Mouse (Mus musculus) heart, adult 2 months (tissue): ENCODE data around the gene Pcdh15. TPM values are rescaled to one million over a fixed set of nuclear protein-coding genes. Genes with fewer than 3 reads are reported as not detected.

Source experiments
- DNase-seq, 2 experiments: peaks; one replicate each; pipeline ENCODE4 v3.0.0; 2021
- H3K27ac ChIP-seq: fragments of 200-600 bp; 2 replicates; pipeline ENCODE4 v1.8.1; 2022
- H3K27me3 ChIP-seq: fragments of 200-500 bp; 2 replicates; pipeline ENCODE4 v1.6.1; 2012; ENCODE audit warnings: mild to moderate bottlenecking, low read length, inconsistent platforms, mixed read lengths; ENCODE audit not compliant: control insufficient read depth, insufficient read depth
- H3K36me3 ChIP-seq: fragments of 200-500 bp; 2 replicates; pipeline ENCODE4 v1.6.1; 2012; ENCODE audit warnings: low read length, inconsistent platforms; ENCODE audit not compliant: control insufficient read depth, insufficient read depth
- H3K4me1 ChIP-seq: fragments of 200-500 bp; 2 replicates; pipeline ENCODE4 v1.6.1; 2011; ENCODE audit warnings: low read length; ENCODE audit not compliant: control insufficient read depth, insufficient read depth
- H3K4me3 ChIP-seq: fragments of 200-600 bp; 2 replicates; pipeline ENCODE4 v1.8.1; 2022
- H3K79me2 ChIP-seq: fragments of 200-500 bp; replicated peaks from 2 replicates; pipeline ENCODE4 v1.6.1; 2012; ENCODE audit warnings: mild to moderate bottlenecking, inconsistent platforms, low read length, moderate library complexity, mixed read lengths; ENCODE audit not compliant: control insufficient read depth, insufficient read depth
- H3K9ac ChIP-seq: fragments of 200-500 bp; 2 replicates; pipeline ENCODE4 v1.6.1; 2012; ENCODE audit warnings: low read depth, mild to moderate bottlenecking, control low read depth, inconsistent platforms, low read length, mixed read lengths
- CTCF ChIP-seq: fragments of 200-600 bp; IDR thresholded peaks from 2 replicates; pipeline ENCODE4 v1.8.1; 2022; ENCODE audit warnings: antibody characterized with exemption, mild to moderate bottlenecking, moderate library complexity
- EP300 ChIP-seq: fragments of 200-500 bp; IDR thresholded peaks from 2 replicates; pipeline ENCODE4 v1.6.1; 2011; ENCODE audit warnings: low read depth, low read length, control low read depth; ENCODE audit not compliant: insufficient read depth
- POLR2A ChIP-seq: fragments of 200-500 bp; IDR thresholded peaks from 2 replicates; pipeline ENCODE4 v1.6.1; 2011; ENCODE audit warnings: mild to moderate bottlenecking, low read depth, low read length, control low read depth; ENCODE audit not compliant: insufficient read depth
- WGBS: fragments of 180-500 bp; shearing (Covaris S2); methylation state at CpG from one replicate; pipeline ENCODE4 v1.1.7; 2018; 5-methylcytosine and 5-hydroxymethylcytosine counted together
- intact Hi-C: fragments of 180-260 bp; cut with DNase I; formaldehyde crosslinking; loops from one replicate; pipeline ENCODE4 v1.15.1; 2025
- polyA plus RNA-seq: library from polyadenylated mRNA; depleted of rRNA; stranded (reverse); fragments of >200 nt; gene quantifications from 2 replicates; pipeline ENCODE4 v1.2.3, GENCODE M21; 2012
- total RNA-seq, 2 experiments: library from RNA; stranded (reverse); gene quantifications; 2 replicates each; pipeline ENCODE4 v1.2.3; 2021

The Pcdh15 gene
- total and polyA plus RNA-seq, 3 experiments: 0.61 to 0.89 (median 0.68) TPM

GRCm38 (mm10) chr10:74129192-74129591 is 1030.0 kb downstream of the Pcdh15 start:
- no peak overlapping the region for H3K9ac ChIP-seq
- TF ChIP-seq POLR2A (no peak), EP300 (no peak), CTCF (no peak)
- H3K27me3 ChIP-seq: no peaks in the 10 kb centered on the region
- H3K27ac ChIP-seq: no peak overlapping the region
- no peaks in the 10 kb centered on the region for H3K79me2 ChIP-seq
- H3K4me1 ChIP-seq: no peaks in the 10 kb centered on the region
- no peak for DNase-seq
- intact Hi-C loops: no loop called here
- H3K36me3 ChIP-seq: no peaks in the 10 kb centered on the region
- no peak overlapping the region for H3K4me3 ChIP-seq
- 68% methylated on average over 3 of the region's 3 CpGs for WGBS

- TF ChIP-seq EP300 (no peak), POLR2A (no peak), CTCF (no peak)
- DNase-seq: no peak
- Histone ChIP-seq H3K4me3 (no peak overlapping the region), H3K27ac (no peak overlapping the region), H3K4me1 (no peaks in the 10 kb centered on the region), H3K27me3 (no peaks in the 10 kb centered on the region), H3K36me3 (no peaks in the 10 kb centered on the region), H3K9ac (no peak overlapping the region), H3K79me2 (no peaks in the 10 kb centered on the region)
- intact Hi-C loops: no loop called here
Observed at GRCm38 (mm10) chr10:74129665-74130064, 1030.5 kb downstream of the Pcdh15 start.

GRCm38 (mm10) chr10:74130805-74131204 is 1031.7 kb downstream of the Pcdh15 start:
- H3K9ac ChIP-seq: no peak overlapping the region

GRCm38 (mm10) chr10:74147966-74148365 is 1048.8 kb downstream of the Pcdh15 start:
- H3K4me1 ChIP-seq: no peaks in the 10 kb centered on the region
- no peak overlapping the region for H3K4me3 ChIP-seq
- TF ChIP-seq POLR2A (no peak), CTCF (no peak), EP300 (no peak)
- H3K36me3 ChIP-seq: no peaks in the 10 kb centered on the region
- H3K79me2 ChIP-seq: no peaks in the 10 kb centered on the region
- H3K9ac ChIP-seq: no peak overlapping the region
- no peak overlapping the region for H3K27ac ChIP-seq
- intact Hi-C loops: no loop called here
- H3K27me3 ChIP-seq: no peaks in the 10 kb centered on the region
- no peak for DNase-seq

More at GRCm38 (mm10) chr10:74130805-74131204, 1031.7 kb downstream of the Pcdh15 start:
- H3K4me1 ChIP-seq: no peaks in the 10 kb centered on the region
- no peak overlapping the region for H3K4me3 ChIP-seq
- TF ChIP-seq POLR2A: no peak
- no peak for TF ChIP-seq CTCF
- TF ChIP-seq EP300: no peak
- H3K79me2 ChIP-seq: no peaks in the 10 kb centered on the region
- no peak overlapping the region for H3K27ac ChIP-seq
- intact Hi-C loops: no loop called here
- DNase-seq: no peak
- no peaks in the 10 kb centered on the region for H3K36me3 ChIP-seq
- 78% methylated on average over 3 of the region's 3 CpGs for WGBS
- H3K27me3 ChIP-seq: no peaks in the 10 kb centered on the region

- 54% methylated on average over 3 of the region's 3 CpGs for WGBS
- TF ChIP-seq CTCF: no peak
- TF ChIP-seq POLR2A: no peak
- no peak for TF ChIP-seq EP300
Observed at GRCm38 (mm10) chr10:74181921-74182320, 1082.8 kb downstream of the Pcdh15 start.

GRCm38 (mm10) chr10:74203650-74204049 is 1104.5 kb downstream of the Pcdh15 start:
- DNase-seq: no peak

More at GRCm38 (mm10) chr10:74181921-74182320, 1082.8 kb downstream of the Pcdh15 start:
- Histone ChIP-seq H3K79me2 (no peaks in the 10 kb centered on the region), H3K27me3 (no peaks in the 10 kb centered on the region), H3K36me3 (no peaks in the 10 kb centered on the region), H3K4me1 (no peaks in the 10 kb centered on the region), H3K4me3 (no peak overlapping the region), H3K27ac (no peak overlapping the region), H3K9ac (no peak overlapping the region)
- DNase-seq: no peak
- intact Hi-C loops: no loop called here

GRCm38 (mm10) chr10:74217268-74217667 is 1118.1 kb downstream of the Pcdh15 start:
- 23% methylated on average over 1 of the region's 1 CpGs for WGBS
- intact Hi-C loops: no loop called here
- no peaks in the 10 kb centered on the region for H3K4me1 ChIP-seq
- H3K79me2 ChIP-seq: no peaks in the 10 kb centered on the region
- TF ChIP-seq CTCF (peak; percentile 47), EP300 (no peak)
- no peak for DNase-seq
- H3K36me3 ChIP-seq: no peaks in the 10 kb centered on the region
- no peak overlapping the region for H3K4me3 ChIP-seq
- no peak overlapping the region for H3K9ac ChIP-seq
- H3K27ac ChIP-seq: no peak overlapping the region
- H3K27me3 ChIP-seq: no peaks in the 10 kb centered on the region

More at GRCm38 (mm10) chr10:74203650-74204049, 1104.5 kb downstream of the Pcdh15 start:
- no peak overlapping the region for H3K9ac ChIP-seq
- no peaks in the 10 kb centered on the region for H3K27me3 ChIP-seq
- H3K36me3 ChIP-seq: no peaks in the 10 kb centered on the region
- H3K4me1 ChIP-seq: no peaks in the 10 kb centered on the region
- no peak overlapping the region for H3K27ac ChIP-seq
- H3K4me3 ChIP-seq: no peak overlapping the region
- H3K79me2 ChIP-seq: no peaks in the 10 kb centered on the region
- TF ChIP-seq POLR2A: no peak
- no peak for TF ChIP-seq EP300
- peak; percentile 63 for TF ChIP-seq CTCF
- intact Hi-C loops: no loop called here
